Mouse (Mus musculus) c-Kit-positive CD71-positive TER-119-positive erythroid progenitor cells, embryonic 14.5 days (primary cell): ENCODE results near the gene Tmem108.

Experiments used
- DNase-seq: peaks from one replicate; pipeline ENCODE4 v3.0.0-alpha.2; 2013; ENCODE audit warnings: low spot score

The Tmem108 gene

GRCm38 (mm10) chr9:103720021-103720420, 41.6 kb downstream of the Tmem108 start:
- DNase-seq, result no peak

- no peak for DNase-seq
Observed at GRCm38 (mm10) chr9:103716002-103716401, 45.6 kb downstream of the Tmem108 start.

GRCm38 (mm10) chr9:103715352-103715751, 46.3 kb downstream of the Tmem108 start:
- DNase-seq, result no peak

- no peak for DNase-seq
Observed at GRCm38 (mm10) chr9:103713230-103713629, 48.4 kb downstream of the Tmem108 start.

- no peak for DNase-seq
Observed at GRCm38 (mm10) chr9:103712711-103713110, 48.9 kb downstream of the Tmem108 start.

GRCm38 (mm10) chr9:103709694-103710093, 51.9 kb downstream of the Tmem108 start:
- DNase-seq, result no peak

GRCm38 (mm10) chr9:103708514-103709173, 53.0 kb downstream of the Tmem108 start:
- no peak for DNase-seq

- DNase-seq, result no peak
Observed at GRCm38 (mm10) chr9:103707857-103708256, 53.8 kb downstream of the Tmem108 start.

- no peak for DNase-seq
Observed at GRCm38 (mm10) chr9:103707000-103707790, 54.4 kb downstream of the Tmem108 start.

- DNase-seq, result no peak
Observed at GRCm38 (mm10) chr9:103705717-103706116, 55.9 kb downstream of the Tmem108 start.

GRCm38 (mm10) chr9:103703014-103703413, 58.6 kb downstream of the Tmem108 start:
- no peak for DNase-seq

GRCm38 (mm10) chr9:103702452-103702851, 59.2 kb downstream of the Tmem108 start:
- DNase-seq, result no peak

GRCm38 (mm10) chr9:103701448-103701847, 60.2 kb downstream of the Tmem108 start:
- DNase-seq, result no peak

- DNase-seq, result no peak
Observed at GRCm38 (mm10) chr9:103700240-103700639, 61.4 kb downstream of the Tmem108 start.

GRCm38 (mm10) chr9:103696967-103697366, 64.7 kb downstream of the Tmem108 start:
- no peak for DNase-seq

- no peak for DNase-seq
Observed at GRCm38 (mm10) chr9:103693826-103694225, 67.8 kb downstream of the Tmem108 start.

- no peak for DNase-seq
Observed at GRCm38 (mm10) chr9:103692699-103693098, 68.9 kb downstream of the Tmem108 start.

- DNase-seq, result no peak
Observed at GRCm38 (mm10) chr9:103691847-103692246, 69.8 kb downstream of the Tmem108 start.

- DNase-seq, result no peak
Observed at GRCm38 (mm10) chr9:103690446-103690845, 71.2 kb downstream of the Tmem108 start.

GRCm38 (mm10) chr9:103689697-103690096, 71.9 kb downstream of the Tmem108 start:
- no peak for DNase-seq

- no peak for DNase-seq
Observed at GRCm38 (mm10) chr9:103689006-103689405, 72.6 kb downstream of the Tmem108 start.

- DNase-seq, result no peak
Observed at GRCm38 (mm10) chr9:103687130-103687529, 74.5 kb downstream of the Tmem108 start.

GRCm38 (mm10) chr9:103681741-103682330, 79.8 kb downstream of the Tmem108 start:
- no peak for DNase-seq
